14 mouse cellular contexts compared by ENCODE assay signal in genomic region chr9:122198621-122199020, GRCm38 (mm10).
A peak's percentile ranks its signal among the peaks of the same experiment; 100 is the strongest.
DNase-seq lines count a peak whose midpoint lies in the region; ATAC-seq and TF ChIP-seq lines count a peak whose summit lies in the region.
"Had no signal": no experiment of that assay in that cellular context is flagged by ENCODE, and none has a peak within 500 bp of the region (broad histone marks: within the 10 kb centered on the region; RNA-seq: fewer than 3 reads in every experiment).

No protein-coding gene starts in this region.

- H3K9me3 ChIP-seq in heart, embryonic 16.5 days (replicated peaks; ENCODE audit: control insufficient read depth, low read length), result no peaks in the 10 kb centered on the region
- no peaks in the 10 kb centered on the region for H3K9me3 ChIP-seq in heart, embryonic 12.5 days (replicated peaks)
- H3K9me3 ChIP-seq in E14TG2a.4 (ENCODE audit: low read length), result no peaks in the 10 kb centered on the region
- H3K9me3 ChIP-seq: embryonic facial prominence, embryonic 15.5 days; forebrain, embryonic 10.5 days had no signal

- no peak overlapping the region for H3K4me2 ChIP-seq in heart, embryonic 16.5 days (ENCODE audit: low read depth, low read length)
- H3K4me2 ChIP-seq in heart, embryonic 12.5 days, result no peak overlapping the region
- H3K4me2 ChIP-seq: embryonic facial prominence, embryonic 15.5 days had no signal

- 96% methylated on average over 3 of the region's 3 CpGs for WGBS in heart, embryonic 16.5 days
- 73% methylated on average over 3 of the region's 3 CpGs for WGBS in heart, embryonic 12.5 days

- ATAC-seq in heart, embryonic 16.5 days (replicated peaks; ENCODE audit: extremely low read depth, insufficient read depth, low FRiP score), result no peak
- ATAC-seq in heart, embryonic 12.5 days (ENCODE audit: insufficient number of reproducible peaks, low FRiP score), result no peak
- ATAC-seq: forebrain, embryonic 14.5 days; hindbrain, embryonic 16.5 days had no signal

- peak; percentile 57 for DNase-seq in adrenal gland, adult 2 months
- DNase-seq in adrenal gland, postnatal 10 days, result no peak
- DNase-seq in heart, adult 18-20 months, result peak; percentile 35
- no peak for DNase-seq in heart, postnatal 4 days
- DNase-seq in layer of hippocampus, adult 11-12 months (ENCODE audit: low spot score), result no peak

- no peak overlapping the region for H3K4me3 ChIP-seq in heart, embryonic 16.5 days (ENCODE audit: low read length)
- no peak overlapping the region for H3K4me3 ChIP-seq in heart, embryonic 12.5 days
- H3K4me3 ChIP-seq in E14TG2a.4 (replicated peaks; ENCODE audit: low read length), result peak overlapping the region; percentile 20
- H3K4me3 ChIP-seq: embryonic facial prominence, embryonic 15.5 days; erythroblast, embryonic 14.5 days; forebrain, embryonic 10.5 days had no signal

- H3K9ac ChIP-seq in heart, embryonic 16.5 days (ENCODE audit: low read length), result 0 out of 2 replicates have a peak overlapping the region, but pooled peaks have one; percentile 30
- no peak overlapping the region for H3K9ac ChIP-seq in heart, embryonic 12.5 days
- H3K9ac ChIP-seq: embryonic facial prominence, embryonic 15.5 days had no signal

- no peaks in the 10 kb centered on the region for H3K36me3 ChIP-seq in heart, embryonic 16.5 days (ENCODE audit: control insufficient read depth, insufficient read depth)
- H3K36me3 ChIP-seq in heart, embryonic 12.5 days, result no peaks in the 10 kb centered on the region
- no peaks in the 10 kb centered on the region for H3K36me3 ChIP-seq in E14TG2a.4 (ENCODE audit: insufficient read depth, low read length)
- H3K36me3 ChIP-seq: forebrain, embryonic 10.5 days had no signal

- no peaks in the 10 kb centered on the region for H3K27me3 ChIP-seq in heart, embryonic 16.5 days (ENCODE audit: control insufficient read depth, insufficient read depth, low read length)
- H3K27me3 ChIP-seq in heart, embryonic 12.5 days (replicated peaks), result no peaks in the 10 kb centered on the region
- no peaks in the 10 kb centered on the region for H3K27me3 ChIP-seq in E14TG2a.4 (ENCODE audit: insufficient read depth, low read length)
- H3K27me3 ChIP-seq: CH12.LX; embryonic facial prominence, embryonic 15.5 days had no signal

- no peak overlapping the region for H3K27ac ChIP-seq in heart, embryonic 16.5 days (ENCODE audit: low read length)
- H3K27ac ChIP-seq in heart, embryonic 12.5 days (ENCODE audit: poor library complexity, severe bottlenecking), result no peak overlapping the region
- H3K27ac ChIP-seq: embryonic facial prominence, embryonic 15.5 days; forebrain, embryonic 10.5 days had no signal

- TF ChIP-seq CTCF in E14TG2a.4 (conservative IDR thresholded peaks at IDR 0.05; ENCODE audit: low read length), result no peak

- H3K4me1 ChIP-seq in heart, embryonic 16.5 days (ENCODE audit: control insufficient read depth, insufficient read depth, low read length), result peaks cover 46% of the 10 kb centered on the region
- peaks cover 61% of the 10 kb centered on the region for H3K4me1 ChIP-seq in heart, embryonic 12.5 days (replicated peaks)
- peaks cover 35% of the 10 kb centered on the region for H3K4me1 ChIP-seq in E14TG2a.4 (replicated peaks; ENCODE audit: low read depth, low read length)

Comparison
In these comparisons a context has a peak if more than half of its experiments do, and no peak if none do; other contexts are left out.
1. DNase-seq: peak in adrenal gland, adult 2 months (single experiment) and heart, adult 18-20 months (2 of 2); none in adrenal gland, postnatal 10 days (single experiment), heart, postnatal 4 days (single experiment) and layer of hippocampus, adult 11-12 months (single experiment).